Mouse (Mus musculus) bone marrow, adult 2 months (tissue): ENCODE results near the gene Tubd1. TPM values are rescaled to one million over a fixed set of nuclear protein-coding genes. Genes with fewer than 3 reads are reported as not detected.

Source experiments
- H3K27ac ChIP-seq: fragments of 200-500 bp; 2 replicates; pipeline ENCODE4 v1.5.1; 2012; ENCODE audit warnings: low read depth, mild to moderate bottlenecking, control low read depth, inconsistent platforms, low read length; ENCODE audit not compliant: control insufficient read depth, poor library complexity, insufficient read depth
- H3K4me1 ChIP-seq: fragments of 200-500 bp; 2 replicates; pipeline ENCODE4 v1.6.1; 2011; ENCODE audit warnings: low read length; ENCODE audit not compliant: control insufficient read depth, insufficient read depth
- H3K4me3 ChIP-seq: fragments of 200-500 bp; replicated peaks from 2 replicates; pipeline ENCODE3; 2011; ENCODE audit warnings: mild to moderate bottlenecking, low read depth, low read length, control low read depth; ENCODE audit not compliant: control insufficient read depth
- CTCF ChIP-seq: fragments of 200-500 bp; IDR thresholded peaks from 2 replicates; pipeline ENCODE4 v1.5.1; 2011; ENCODE audit warnings: low read length, control low read depth; ENCODE audit not compliant: control insufficient read depth, insufficient read depth
- POLR2A ChIP-seq: fragments of 200-500 bp; IDR thresholded peaks from 2 replicates; pipeline ENCODE4 v1.6.1; 2011; ENCODE audit warnings: low read depth, mild to moderate bottlenecking, control low read depth, low read length, borderline replicate concordance; ENCODE audit not compliant: control insufficient read depth
- WGBS: fragments of 180-500 bp; shearing (Covaris S2); methylation state at CpG from one replicate; pipeline ENCODE4 v1.1.7; 2018; 5-methylcytosine and 5-hydroxymethylcytosine counted together
- polyA plus RNA-seq: library from polyadenylated mRNA; stranded (reverse); fragments of >200 nt; gene quantifications from 2 replicates; pipeline ENCODE4 v1.2.4, GENCODE M21; 2011; ENCODE audit warnings: low replicate concordance; ENCODE audit not compliant: missing spikeins, insufficient read depth, insufficient read length

The Tubd1 gene
- polyA plus RNA-seq, 1 experiment: 13.6 TPM

- WGBS: 26% methylated on average over 14 of the region's 14 CpGs
- no peak for TF ChIP-seq CTCF
- TF ChIP-seq POLR2A: no peak
- peaks cover 11% of the 10 kb centered on the region for H3K4me1 ChIP-seq
- peak overlapping the region; percentile 47 for H3K4me3 ChIP-seq
- 0 out of 2 replicates have a peak overlapping the region, but pooled peaks have one; percentile 4 for H3K27ac ChIP-seq
These were observed 39.5 kb downstream of the Tubd1 start for GRCm38 (mm10) chr11:86583990-86584897.

GRCm38 (mm10) chr11:86584898-86585597 lies 40.3 kb downstream of the Tubd1 start:
- H3K27ac ChIP-seq: no peak overlapping the region; the same call in 1 of the 2 replicates
- peak overlapping the region; percentile 61 for H3K4me3 ChIP-seq
- 8% methylated on average over 7 of the region's 7 CpGs for WGBS
- TF ChIP-seq CTCF (no peak), POLR2A (no peak)
- H3K4me1 ChIP-seq: peaks cover 7% of the 10 kb centered on the region; the same call in 1 of the 2 replicates

GRCm38 (mm10) chr11:86585598-86585984 lies 40.8 kb downstream of the Tubd1 start:
- H3K4me1 ChIP-seq: peaks cover 3% of the 10 kb centered on the region; the same call in 1 of the 2 replicates
- no peak for TF ChIP-seq POLR2A
- 2% methylated on average over 3 of the region's 3 CpGs for WGBS
- H3K27ac ChIP-seq: peak overlapping the region; percentile 86
- peak overlapping the region; percentile 61 for H3K4me3 ChIP-seq

GRCm38 (mm10) chr11:86586177-86586867 lies 41.5 kb downstream of the Tubd1 start:
- TF ChIP-seq POLR2A (peak; percentile 46; the same call in 1 of the 2 replicates), CTCF (no peak)
- Histone ChIP-seq H3K4me1 (peaks cover 5% of the 10 kb centered on the region; the same call in 1 of the 2 replicates), H3K27ac (peak overlapping the region; percentile 40), H3K4me3 (peak overlapping the region; percentile 56)
- WGBS: 1% methylated on average over 12 of the region's 12 CpGs

GRCm38 (mm10) chr11:86586868-86587792 lies 42.3 kb downstream of the Tubd1 start:
- Histone ChIP-seq H3K27ac (peak overlapping the region; percentile 40), H3K4me3 (peak overlapping the region; percentile 56), H3K4me1 (peaks cover 5% of the 10 kb centered on the region; the same call in 1 of the 2 replicates)
- 2% methylated on average over 15 of the region's 15 CpGs for WGBS
- TF ChIP-seq POLR2A: peak; percentile 54
- TF ChIP-seq CTCF: no peak

GRCm38 (mm10) chr11:86587830-86588229 lies 43.0 kb downstream of the Tubd1 start:
- WGBS: 16% methylated on average over 7 of the region's 7 CpGs

GRCm38 (mm10) chr11:86588583-86589298 lies 44.0 kb downstream of the Tubd1 start:
- WGBS: 84% methylated on average over 4 of the region's 4 CpGs
- TF ChIP-seq POLR2A (no peak), CTCF (no peak)
- H3K4me1 ChIP-seq: peaks cover 5% of the 10 kb centered on the region; the same call in 1 of the 2 replicates
- no peak overlapping the region for H3K4me3 ChIP-seq
- H3K27ac ChIP-seq: no peak overlapping the region

More at GRCm38 (mm10) chr11:86587830-86588229, 43.0 kb downstream of the Tubd1 start:
- Histone ChIP-seq H3K27ac (no peak overlapping the region; the same call in 1 of the 2 replicates), H3K4me3 (no peak overlapping the region), H3K4me1 (peaks cover 5% of the 10 kb centered on the region; the same call in 1 of the 2 replicates)
- TF ChIP-seq CTCF (no peak), POLR2A (no peak)
